Mouse (Mus musculus) layer of hippocampus, adult 18-20 months (tissue): Measurements from ENCODE around the gene Slc22a3. TPM values are rescaled to one million over a fixed set of nuclear protein-coding genes. Genes with fewer than 3 reads are reported as not detected.

Experiments used
- total RNA-seq, 2 experiments: library from RNA; stranded (reverse); gene quantifications; 2 replicates each; pipeline ENCODE4 v1.2.3; 2021

Gene Slc22a3
- total RNA-seq, 2 experiments from 2014 or later = 0.25 to 0.45 TPM

Other genes with a start within 250 kb of the Slc22a3 start
- 10 to 100 TPM; 64.3 to 65.9 TPM for gene Map3k4, start 188.9 kb downstream of the Slc22a3 start, total RNA-seq
- not detected for gene Plg, start 129.1 kb downstream of the Slc22a3 start, total RNA-seq
- under 1 TPM in 1 of 2 experiments, not detected in 1; 0.20 TPM for gene Slc22a2, start 76.4 kb upstream of the Slc22a3 start, total RNA-seq
- not detected for gene Slc22a1, start 168.1 kb upstream of the Slc22a3 start, total RNA-seq